Mouse (Mus musculus): ENCODE measurements around the gene Pclo. TPM values are rescaled to one million over a fixed set of nuclear protein-coding genes. Genes with fewer than 3 reads are reported as not detected.
"Not testable (repeated sequence)": the region's sequence is repeated elsewhere in the genome, so short reads cannot be mapped to it uniquely, and the experiment has no call there.

Pclo gene
- polyA plus RNA-seq, 1 experiment from 2014 or later, result 0.15 TPM

- Histone ChIP-seq H3K27ac (no peak overlapping the region), H3K36me3 (no peaks in the 10 kb centered on the region), H3K4me3 (no peak overlapping the region), H3K9me3 (no peaks in the 10 kb centered on the region), H3K27me3 (ENCODE audit: insufficient read depth, poor library complexity, severe bottlenecking) (no peaks in the 10 kb centered on the region), H3K4me1 (no peaks in the 10 kb centered on the region)
- 83% methylated on average over 4 of the region's 4 CpGs for WGBS
- no peak for DNase-seq (ENCODE audit: low spot score)
Observed at GRCm38 (mm10) chr5:14707311-14707710, 192.6 kb downstream of the Pclo start.

- Histone ChIP-seq H3K27me3 (ENCODE audit: insufficient read depth, poor library complexity, severe bottlenecking) (no peaks in the 10 kb centered on the region), H3K36me3 (no peaks in the 10 kb centered on the region), H3K4me1 (no peaks in the 10 kb centered on the region), H3K9me3 (no peaks in the 10 kb centered on the region), H3K4me3 (no peak overlapping the region), H3K27ac (no peak overlapping the region)
- WGBS, result 68% methylated on average over 3 of the region's 3 CpGs
- no peak for DNase-seq (ENCODE audit: low spot score)
Observed at GRCm38 (mm10) chr5:14723576-14723975, 208.9 kb downstream of the Pclo start.

GRCm38 (mm10) chr5:14728676-14729253 is 214.0 kb downstream of the Pclo start:
- no peaks in the 10 kb centered on the region for H3K4me1 ChIP-seq
- H3K27ac ChIP-seq, result no peak overlapping the region
- no peak for DNase-seq (ENCODE audit: low spot score)
- WGBS, result 52% methylated on average over 3 of the region's 3 CpGs
- no peaks in the 10 kb centered on the region for H3K27me3 ChIP-seq (ENCODE audit: insufficient read depth, poor library complexity, severe bottlenecking)
- H3K36me3 ChIP-seq, result no peaks in the 10 kb centered on the region
- no peak overlapping the region for H3K4me3 ChIP-seq
- H3K9me3 ChIP-seq, result no peaks in the 10 kb centered on the region

- Histone ChIP-seq H3K27me3 (ENCODE audit: insufficient read depth, poor library complexity, severe bottlenecking) (no peaks in the 10 kb centered on the region), H3K4me1 (no peaks in the 10 kb centered on the region), H3K4me3 (no peak overlapping the region), H3K27ac (no peak overlapping the region), H3K9me3 (no peaks in the 10 kb centered on the region), H3K36me3 (no peaks in the 10 kb centered on the region)
- DNase-seq (ENCODE audit: low spot score), result no peak
Observed at GRCm38 (mm10) chr5:14750882-14751281, 236.2 kb downstream of the Pclo start.

- no peaks in the 10 kb centered on the region for H3K36me3 ChIP-seq
Observed at GRCm38 (mm10) chr5:14766686-14767085, 252.0 kb downstream of the Pclo start.

GRCm38 (mm10) chr5:14782362-14783082 is 267.8 kb downstream of the Pclo start:
- H3K36me3 ChIP-seq, result no peaks in the 10 kb centered on the region
- H3K4me1 ChIP-seq, result no peaks in the 10 kb centered on the region
- no peaks in the 10 kb centered on the region for H3K27me3 ChIP-seq (ENCODE audit: insufficient read depth, poor library complexity, severe bottlenecking)
- H3K4me3 ChIP-seq, result no peak overlapping the region
- 51% methylated on average over 1 of the region's 1 CpGs for WGBS
- no peaks in the 10 kb centered on the region for H3K9me3 ChIP-seq
- no peak for DNase-seq (ENCODE audit: low spot score)
- no peak overlapping the region for H3K27ac ChIP-seq

More at GRCm38 (mm10) chr5:14766686-14767085, 252.0 kb downstream of the Pclo start:
- Histone ChIP-seq H3K4me3 (no peak overlapping the region), H3K27ac (no peak overlapping the region), H3K9me3 (no peaks in the 10 kb centered on the region), H3K27me3 (ENCODE audit: insufficient read depth, poor library complexity, severe bottlenecking) (no peaks in the 10 kb centered on the region), H3K4me1 (no peaks in the 10 kb centered on the region)
- 80% methylated on average over 11 of the region's 11 CpGs for WGBS
- peak; percentile 59 for DNase-seq (ENCODE audit: low spot score)

GRCm38 (mm10) chr5:14793891-14794290 is 279.2 kb downstream of the Pclo start:
- Histone ChIP-seq H3K27me3 (ENCODE audit: insufficient read depth, poor library complexity, severe bottlenecking) (no peaks in the 10 kb centered on the region), H3K27ac (no peak overlapping the region), H3K4me3 (no peak overlapping the region), H3K9me3 (no peaks in the 10 kb centered on the region; the same call in 1 of the 2 replicates), H3K36me3 (no peaks in the 10 kb centered on the region), H3K4me1 (no peaks in the 10 kb centered on the region)
- DNase-seq (ENCODE audit: low spot score), result no peak
- 84% methylated on average over 9 of the region's 9 CpGs for WGBS

- Histone ChIP-seq H3K27ac (no peak overlapping the region), H3K4me3 (no peak overlapping the region), H3K4me1 (no peaks in the 10 kb centered on the region), H3K27me3 (ENCODE audit: insufficient read depth, poor library complexity, severe bottlenecking) (no peaks in the 10 kb centered on the region), H3K36me3 (no peaks in the 10 kb centered on the region), H3K9me3 (no peaks in the 10 kb centered on the region)
- WGBS, result 3% methylated on average over 6 of the region's 6 CpGs
- no peak for DNase-seq (ENCODE audit: low spot score)
Observed at GRCm38 (mm10) chr5:14807136-14807535, 292.4 kb downstream of the Pclo start.

- H3K9me3 ChIP-seq, result no peaks in the 10 kb centered on the region
- H3K36me3 ChIP-seq, result no peaks in the 10 kb centered on the region
- no peak for DNase-seq (ENCODE audit: low spot score)
- H3K4me1 ChIP-seq, result no peaks in the 10 kb centered on the region
- 83% methylated on average over 3 of the region's 3 CpGs for WGBS
- no peak overlapping the region for H3K4me3 ChIP-seq
- no peak overlapping the region for H3K27ac ChIP-seq
- no peaks in the 10 kb centered on the region for H3K27me3 ChIP-seq (ENCODE audit: insufficient read depth, poor library complexity, severe bottlenecking)
Observed at GRCm38 (mm10) chr5:14833165-14833860, 318.6 kb downstream of the Pclo start.

GRCm38 (mm10) chr5:14834155-14834991 is 319.7 kb downstream of the Pclo start:
- 64% methylated on average over 4 of the region's 4 CpGs for WGBS
- no peaks in the 10 kb centered on the region for H3K4me1 ChIP-seq
- no peak for DNase-seq (ENCODE audit: low spot score)
- H3K4me3 ChIP-seq, result no peak overlapping the region
- no peaks in the 10 kb centered on the region for H3K27me3 ChIP-seq (ENCODE audit: insufficient read depth, poor library complexity, severe bottlenecking)
- no peaks in the 10 kb centered on the region for H3K9me3 ChIP-seq
- H3K27ac ChIP-seq, result no peak overlapping the region
- no peaks in the 10 kb centered on the region for H3K36me3 ChIP-seq

GRCm38 (mm10) chr5:14853650-14854049 is 338.9 kb downstream of the Pclo start:
- no peak overlapping the region for H3K27ac ChIP-seq
- no peaks in the 10 kb centered on the region for H3K36me3 ChIP-seq
- no peaks in the 10 kb centered on the region for H3K4me1 ChIP-seq
- H3K9me3 ChIP-seq, result no peaks in the 10 kb centered on the region
- no peak for DNase-seq (ENCODE audit: low spot score)
- no peaks in the 10 kb centered on the region for H3K27me3 ChIP-seq (ENCODE audit: insufficient read depth, poor library complexity, severe bottlenecking)
- no peak overlapping the region for H3K4me3 ChIP-seq

- H3K9me3 ChIP-seq; H3K36me3 ChIP-seq; H3K27ac ChIP-seq; H3K27me3 ChIP-seq (ENCODE audit: insufficient read depth, poor library complexity, severe bottlenecking); H3K4me3 ChIP-seq; H3K4me1 ChIP-seq; DNase-seq (ENCODE audit: low spot score): not testable (repeated sequence)
- WGBS, result 50% methylated on average over 2 of the region's 2 CpGs
Observed at GRCm38 (mm10) chr5:14885291-14885690, 370.6 kb downstream of the Pclo start.

GRCm38 (mm10) chr5:14892242-14892641 is 377.5 kb downstream of the Pclo start:
- H3K4me1 ChIP-seq, result 0 out of 2 replicates have a peak, but pooled peaks cover 4% of the 10 kb centered on the region
- no peaks in the 10 kb centered on the region for H3K27me3 ChIP-seq (ENCODE audit: insufficient read depth, poor library complexity, severe bottlenecking)
- no peaks in the 10 kb centered on the region for H3K9me3 ChIP-seq
- WGBS, result 56% methylated on average over 3 of the region's 3 CpGs
- H3K4me3 ChIP-seq, result no peak overlapping the region
- no peaks in the 10 kb centered on the region for H3K36me3 ChIP-seq
- no peak for DNase-seq (ENCODE audit: low spot score)
- no peak overlapping the region for H3K27ac ChIP-seq

Measured in heart, embryonic 10.5 days (tissue).